Mouse (Mus musculus): ENCODE data around the gene Mgat5b.

DNA sequence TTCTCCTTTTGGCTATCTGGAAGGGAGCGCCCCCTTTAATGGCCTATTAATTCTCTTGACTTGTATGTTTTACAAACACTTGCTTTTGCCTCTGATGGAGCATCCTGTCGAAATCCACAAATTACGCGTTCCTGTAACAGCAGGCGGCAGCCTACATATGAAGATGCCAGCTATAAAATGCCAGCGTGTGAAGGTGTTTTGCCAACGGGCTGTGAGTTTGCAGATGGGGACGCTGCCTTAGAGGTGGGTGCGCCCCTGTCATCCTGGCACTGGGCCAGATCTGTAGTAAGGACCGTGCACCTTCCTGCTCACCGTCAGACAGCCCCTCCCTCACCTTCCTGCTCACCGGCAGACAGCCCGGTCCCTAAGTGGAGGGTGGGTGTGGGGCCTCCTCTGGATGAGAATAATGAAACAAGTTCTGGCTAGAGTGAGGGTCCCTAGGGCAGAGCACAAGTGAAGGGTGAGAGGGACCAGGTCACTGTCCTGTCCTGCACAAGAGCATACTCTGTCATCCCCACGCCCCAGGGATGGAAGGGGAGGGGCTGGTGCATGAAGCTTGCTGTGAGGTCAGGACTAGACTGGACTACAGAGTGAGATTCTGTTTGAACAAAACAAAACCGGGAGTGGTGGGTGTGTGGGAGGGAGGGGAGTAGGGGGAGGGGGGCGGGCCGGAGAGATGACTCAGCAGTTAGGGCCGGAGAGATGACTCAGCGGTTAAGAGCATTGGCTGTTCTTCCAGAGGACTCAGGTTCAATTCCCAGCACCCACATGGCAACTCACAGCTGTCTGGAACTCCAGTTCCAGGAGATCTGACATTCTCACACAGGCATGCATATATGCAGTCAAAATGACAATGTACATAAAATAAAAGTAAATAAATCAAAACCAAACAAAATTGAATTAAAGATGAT lies 24.9 kb upstream of the Mgat5b start:
- TF ChIP-seq POLR2A (IDR thresholded peaks at IDR 0.05; ENCODE audit: low read depth, low read length) (no peak), CTCF (IDR thresholded peaks at IDR 0.05; ENCODE audit: extremely low read depth, insufficient read depth, insufficient read length, insufficient replicate concordance) (no peak)
